Mouse (Mus musculus): Measurements from ENCODE around the gene Ceacam2.
"Not testable (repeated sequence)": the region's sequence is repeated elsewhere in the genome, so short reads cannot be mapped to it uniquely, and the experiment has no call there.

The Ceacam2 gene

GRCm38 (mm10) chr7:25483133-25483735, 56.4 kb downstream of the Ceacam2 start:
- DNase-seq (ENCODE audit: low spot score in 2 of 2) = no peak

GRCm38 (mm10) chr7:25480791-25481190, 58.9 kb downstream of the Ceacam2 start:
- DNase-seq (ENCODE audit: low spot score in 2 of 2) = not testable (repeated sequence)

GRCm38 (mm10) chr7:25479440-25479839, 60.2 kb downstream of the Ceacam2 start:
- peak; percentile 22 to 49 for DNase-seq (ENCODE audit: low spot score in 2 of 2)

- not testable (repeated sequence) for DNase-seq (ENCODE audit: low spot score in 2 of 2)
These were observed 61.9 kb downstream of the Ceacam2 start for GRCm38 (mm10) chr7:25477752-25478093.

- DNase-seq (ENCODE audit: low spot score in 2 of 2) = peak; percentile 25 to 78
These were observed 62.4 kb downstream of the Ceacam2 start, which contains the start of gene Ceacam1 for GRCm38 (mm10) chr7:25477091-25477751. Gene Ceacam1 (minus strand): TSS chr7:25477603.

- DNase-seq (ENCODE audit: low spot score in 2 of 2) = not testable (repeated sequence)
These were observed 67.8 kb downstream of the Ceacam2 start for GRCm38 (mm10) chr7:25471821-25472220.
